Mouse (Mus musculus) mouse trophoblast stem cell (cell line): ENCODE data around the gene Tubgcp3.
"Not testable (repeated sequence)": the region's sequence is repeated elsewhere in the genome, so short reads cannot be mapped to it uniquely, and the experiment has no call there.

Experiments used
- in situ Hi-C, 2 experiments: fragments of 300-500 bp; cut with MseI, MboI; formaldehyde crosslinking; loops; 2 replicates in 1 of 2; 3 replicates in 1 of 2; pipeline ENCODE4 v1.15.1; 2025

Gene Tubgcp3

GRCm38 (mm10) chr8:12641527-12641926, 30.5 kb downstream of the Tubgcp3 start:
- in situ Hi-C loops: no loop called here

- in situ Hi-C loops: no loop called here
Observed at GRCm38 (mm10) chr8:12638446-12638845, 33.6 kb downstream of the Tubgcp3 start.

GRCm38 (mm10) chr8:12635366-12635765, 36.7 kb downstream of the Tubgcp3 start:
- in situ Hi-C loops: no loop called here

- in situ Hi-C loops: no loop called here
Observed at GRCm38 (mm10) chr8:12629079-12629478, 43.0 kb downstream of the Tubgcp3 start.

GRCm38 (mm10) chr8:12625890-12626289, 46.2 kb downstream of the Tubgcp3 start:
- in situ Hi-C loops: no loop called here

- in situ Hi-C loops: no loop called here
Observed at GRCm38 (mm10) chr8:12621550-12622222, 50.4 kb downstream of the Tubgcp3 start.

GRCm38 (mm10) chr8:12617369-12617768, 54.7 kb downstream of the Tubgcp3 start:
- in situ Hi-C loops: not testable (repeated sequence)

- in situ Hi-C loops: no loop called here
Observed at GRCm38 (mm10) chr8:12613201-12613600, 58.8 kb downstream of the Tubgcp3 start.

- in situ Hi-C loops: no loop called here
Observed at GRCm38 (mm10) chr8:12609752-12610449, 62.1 kb downstream of the Tubgcp3 start.

- in situ Hi-C loops: no loop called here
Observed at GRCm38 (mm10) chr8:12608810-12609209, 63.2 kb downstream of the Tubgcp3 start.

- in situ Hi-C loops: no loop called here
Observed at GRCm38 (mm10) chr8:12607223-12607622, 64.8 kb downstream of the Tubgcp3 start.

GRCm38 (mm10) chr8:12583785-12584184, 88.3 kb downstream of the Tubgcp3 start:
- in situ Hi-C loops: no loop called here

- in situ Hi-C loops: not testable (repeated sequence)
Observed at GRCm38 (mm10) chr8:12579339-12579999, 92.6 kb downstream of the Tubgcp3 start.

GRCm38 (mm10) chr8:12576739-12577138, 95.3 kb downstream of the Tubgcp3 start:
- in situ Hi-C loops: no loop called here

- in situ Hi-C loops: no loop called here
Observed at GRCm38 (mm10) chr8:12576003-12576402, 96.0 kb downstream of the Tubgcp3 start.

- in situ Hi-C loops: loop anchor here (25.0 kb wide), 1 partner anchor 611 kb away; no protein-coding TSS in a partner anchor
Observed at GRCm38 (mm10) chr8:12572814-12573534, 99.1 kb downstream of the Tubgcp3 start, which contains the start of gene Spaca7. Gene Spaca7, plus strand, starts transcription at chr8:12573029.

GRCm38 (mm10) chr8:12566509-12566908, 105.5 kb downstream of the Tubgcp3 start:
- in situ Hi-C loops: loop anchor here (10.0 to 25.0 kb wide), 2 partner anchors 152 to 604 kb away; no protein-coding TSS in a partner anchor

GRCm38 (mm10) chr8:12565488-12565887, 106.6 kb downstream of the Tubgcp3 start:
- in situ Hi-C loops: loop anchor here (10.0 to 25.0 kb wide), 2 partner anchors 151 to 603 kb away; no protein-coding TSS in a partner anchor

- in situ Hi-C loops: loop anchor here (10.0 to 25.0 kb wide), 2 partner anchors 150 to 602 kb away; no protein-coding TSS in a partner anchor
Observed at GRCm38 (mm10) chr8:12564307-12564706, 107.7 kb downstream of the Tubgcp3 start.
